In genomic region chr7:89579539-89579938, GRCm38 (mm10) we compare ENCODE assay signal across 15 mouse cellular contexts. TPM values are rescaled to one million over a fixed set of nuclear protein-coding genes. Genes with fewer than 3 reads are reported as not detected.
"Had no signal": no experiment of that assay in that cellular context is flagged by ENCODE, and none has a peak within 500 bp of the region (broad histone marks: within the 10 kb centered on the region; RNA-seq: fewer than 3 reads in every experiment).

No protein-coding gene starts in this region.

- ATAC-seq: midbrain, embryonic 16.5 days had no signal

- H3K27me3 ChIP-seq: limb, embryonic 15.5 days; neural tube, embryonic 13.5 days had no signal

- H3K4me2 ChIP-seq: limb, embryonic 15.5 days; neural tube, embryonic 13.5 days had no signal

- H3K9ac ChIP-seq: limb, embryonic 15.5 days; liver, embryonic 14.5 days; neural tube, embryonic 13.5 days had no signal

- H3K9me3 ChIP-seq: limb, embryonic 15.5 days; neural tube, embryonic 13.5 days had no signal

- H3K36me3 ChIP-seq: limb, embryonic 15.5 days; neural tube, embryonic 13.5 days had no signal

- DNase-seq: kidney, adult 18-20 months; kidney, postnatal 10 days; kidney, postnatal 4 days; lung, adult 18-20 months; right cerebral cortex, postnatal 4 days; spleen, adult 18-20 months; thymus, adult 2 months; thymus, postnatal 25 days had no signal

- H3K4me1 ChIP-seq: limb, embryonic 15.5 days; neural tube, embryonic 13.5 days had no signal

- H3K4me3 ChIP-seq: layer of hippocampus, adult 2 months; left cerebral cortex, adult 2 months; limb, embryonic 15.5 days; neural tube, embryonic 13.5 days had no signal

- H3K27ac ChIP-seq: layer of hippocampus, adult 2 months; left cerebral cortex, adult 2 months; limb, embryonic 15.5 days; liver, embryonic 14.5 days; neural tube, embryonic 13.5 days had no signal

RNA-seq across cellular contexts. Expression of gene Prss23, which starts 52.6 kb away (rescaled TPM):
- total RNA-seq: megakaryocyte-erythroid progenitor cell, adult 5-6 weeks had no signal

RNA-seq across cellular contexts. Expression of gene Me3, which starts 52.7 kb away (rescaled TPM):
- total RNA-seq: megakaryocyte-erythroid progenitor cell, adult 5-6 weeks had no signal
- polyA plus RNA-seq: liver, embryonic 14.5 days had no signal
